Mouse (Mus musculus): ENCODE measurements around the gene Hoxa3. TPM values are rescaled to one million over a fixed set of nuclear protein-coding genes. Genes with fewer than 3 reads are reported as not detected.

Gene Hoxa3
- polyA plus RNA-seq (2021; fragmentation: Nextera tagmentation) = not detected in 2 replicates
- long read RNA-seq, experiment 1 = 0 reads
- long read RNA-seq, experiment 2 = 0 reads

DNA sequence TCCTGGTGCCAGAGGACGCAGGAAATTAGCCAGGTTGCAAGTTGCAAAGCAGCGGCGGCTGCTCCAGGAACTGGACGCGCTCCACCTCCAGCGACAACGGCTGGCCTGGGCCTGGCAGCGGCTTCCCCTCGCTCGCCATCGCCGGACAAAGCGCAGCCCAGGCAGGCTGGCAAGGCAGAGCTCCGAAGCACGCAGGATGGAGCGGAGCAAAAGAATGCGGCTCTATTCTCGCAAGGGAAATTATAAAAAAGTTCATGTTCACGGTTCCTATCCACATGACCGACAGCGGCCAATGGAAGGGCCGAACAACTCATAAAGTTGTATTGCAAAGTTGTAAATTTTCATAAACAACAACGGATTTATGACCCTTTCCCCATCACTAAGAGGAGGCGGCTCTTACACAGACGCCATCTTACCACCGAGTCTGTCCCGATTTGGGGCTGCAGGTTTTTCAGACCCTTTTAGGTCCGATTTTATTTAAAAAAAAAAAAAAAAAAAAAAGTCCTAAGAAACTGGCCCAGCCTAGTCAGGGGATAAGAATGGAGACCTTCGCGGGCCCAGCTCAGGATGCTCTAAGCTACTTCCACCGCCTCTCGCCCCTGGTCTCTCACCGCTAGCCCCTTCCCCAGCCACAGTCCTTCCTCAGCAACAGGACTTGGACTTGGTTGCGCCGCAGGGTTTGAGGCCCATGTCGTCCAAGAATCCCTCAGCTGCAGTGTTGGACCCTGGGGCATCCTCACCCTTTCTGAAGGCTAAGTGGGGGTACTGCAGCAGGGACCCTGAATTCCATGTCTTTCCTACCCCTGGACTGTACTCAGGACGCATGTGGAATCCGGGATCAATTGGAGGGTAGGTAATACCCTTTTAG, at the start of gene Hoxa3, which contains the start of gene Gm28308:
Gene Hoxa3 (minus strand): TSS at position 218 of the 868 bp plus-strand sequence.
Gene Gm28308 (minus strand): TSS at position 221 of the 868 bp plus-strand sequence.

DNA sequence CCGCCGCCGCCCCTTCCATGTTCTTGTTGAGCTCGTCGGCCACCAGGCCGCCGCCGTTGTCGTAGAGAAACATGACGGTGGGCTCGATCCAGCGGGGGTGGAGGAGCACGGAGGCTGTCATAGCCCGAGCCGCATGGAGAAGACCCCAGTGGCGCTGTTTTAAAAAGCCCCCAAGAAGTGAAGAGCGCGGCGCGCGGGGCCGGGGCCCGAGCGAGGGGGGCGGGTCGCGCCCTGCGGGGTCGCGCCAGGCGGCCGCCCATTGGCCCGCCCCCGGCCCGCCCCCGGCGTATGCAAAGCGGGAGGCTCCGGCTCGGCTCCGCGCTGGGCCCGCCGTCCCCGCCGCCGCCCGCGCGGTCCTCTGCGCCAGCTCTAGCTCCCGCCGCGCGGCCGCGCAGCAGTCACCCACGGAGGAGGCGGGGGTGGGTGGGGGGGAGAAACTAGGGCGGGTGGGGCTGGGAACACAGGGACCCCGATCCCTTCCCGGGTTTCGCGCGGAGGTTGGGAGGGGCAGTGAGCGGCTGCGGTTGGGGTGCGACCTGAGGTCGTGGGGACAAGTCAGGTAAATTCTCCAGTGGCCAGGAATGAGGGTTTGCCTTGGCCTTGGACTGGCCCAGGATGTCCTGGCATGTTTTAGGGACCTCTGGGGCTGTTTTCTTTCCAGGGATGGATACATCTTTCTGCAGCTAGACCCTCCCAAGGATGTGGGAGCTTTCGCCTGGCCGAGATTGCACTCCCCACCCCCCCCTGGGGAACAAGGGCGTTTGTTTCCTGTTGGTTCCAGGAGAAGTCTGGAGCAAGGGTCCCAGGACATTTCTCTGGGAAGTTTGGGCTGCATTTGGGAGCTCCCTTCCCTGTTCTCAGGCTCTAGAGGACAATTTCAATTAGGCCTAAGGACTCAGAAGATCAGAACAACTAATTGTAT, 47.8 kb upstream of the Hoxa3 start, which contains the start of gene Hoxa13:
Gene Hoxa13 (minus strand): TSS at position 227 of the 922 bp plus-strand sequence.

DNA sequence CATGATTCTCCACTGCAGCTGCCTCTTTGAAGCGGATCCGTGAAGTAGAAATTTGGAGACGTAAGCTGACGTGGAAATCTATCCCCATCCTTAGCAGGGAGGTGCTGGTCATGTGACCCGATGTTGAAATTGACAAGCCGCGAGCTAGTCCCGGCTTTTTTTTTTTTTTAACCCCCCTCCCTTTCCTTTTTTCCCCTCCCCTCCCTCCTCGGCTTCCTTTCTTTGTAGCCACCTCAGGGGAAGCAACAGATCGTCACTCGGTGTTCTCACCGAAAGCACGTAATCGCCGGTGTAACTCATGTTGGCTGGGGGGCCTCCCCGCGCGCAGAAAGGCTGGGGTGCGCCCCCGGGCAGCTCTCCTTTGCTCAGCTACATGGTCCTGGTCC, 32.6 kb upstream of the Hoxa3 start, which contains the start of gene Hoxa11:
Gene Hoxa11 (minus strand): TSS at position 54 of the 386 bp plus-strand sequence.

DNA sequence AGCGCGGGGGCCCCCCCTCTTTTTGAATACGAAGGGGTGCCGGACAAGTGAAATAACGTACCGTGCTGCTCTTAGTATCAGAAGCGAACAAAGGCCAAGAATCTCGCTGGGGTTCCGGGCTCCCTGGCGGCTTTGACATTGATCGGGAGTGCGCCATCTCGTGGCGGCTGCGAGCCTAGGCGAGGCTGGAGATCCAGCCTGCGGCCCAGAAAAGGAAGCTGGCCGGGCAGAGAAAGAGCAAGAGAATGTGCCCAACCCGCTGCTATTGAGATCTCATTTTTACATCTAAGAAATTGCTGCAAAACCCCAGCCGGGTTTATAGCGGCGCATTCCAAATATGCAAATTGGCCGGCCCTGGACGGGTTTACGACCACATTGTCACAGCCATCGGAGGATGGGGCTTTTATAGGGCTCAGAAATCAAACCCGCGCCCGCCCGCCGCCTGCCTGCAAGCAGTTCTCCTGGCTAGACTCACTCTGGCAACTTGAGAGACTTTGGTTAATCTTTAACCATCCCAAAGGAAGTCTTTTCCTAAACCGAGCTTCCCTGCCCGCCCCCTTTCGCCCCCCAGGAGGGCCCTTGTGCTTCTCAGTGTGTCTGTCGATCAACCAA, 27.4 kb upstream of the Hoxa3 start, which contains the start of gene Hoxa10:
Gene Hoxa10 (minus strand): TSS at position 466 of the 612 bp plus-strand sequence.

DNA sequence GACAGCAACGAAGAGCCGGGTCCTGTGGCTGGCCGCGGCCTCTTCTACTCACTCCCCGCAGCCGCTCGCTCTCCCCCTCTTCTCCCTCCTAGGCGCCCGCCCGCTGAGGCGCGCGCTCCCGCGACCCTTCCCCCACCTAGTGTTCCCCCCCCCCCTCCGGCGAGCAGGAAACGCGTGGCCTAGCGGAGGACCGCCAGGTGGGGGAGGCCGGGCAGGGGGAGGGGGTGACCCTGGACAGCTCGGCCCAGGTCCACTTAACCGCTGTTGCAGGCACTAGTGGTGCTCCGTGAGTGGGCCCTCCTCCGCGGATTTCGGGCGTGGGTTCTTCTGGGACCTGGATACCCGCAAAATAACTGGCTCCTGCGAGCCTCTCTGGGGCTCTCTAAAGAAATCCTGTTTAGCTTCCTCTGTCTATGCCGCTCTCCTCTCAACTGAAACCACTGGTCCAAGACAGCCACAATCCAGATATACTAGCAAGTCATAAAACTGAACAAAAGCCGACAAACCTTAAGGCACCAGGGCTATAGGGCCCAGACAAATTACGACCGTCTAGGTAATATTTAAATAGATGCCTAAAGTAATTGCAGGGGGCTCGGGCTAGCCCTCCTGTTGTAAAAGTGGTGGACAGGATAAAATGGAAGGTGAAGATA, 17.5 kb upstream of the Hoxa3 start, which contains the start of gene Hoxa9:
Gene Hoxa9 (minus strand): TSS at position 574 of the 650 bp plus-strand sequence.

DNA sequence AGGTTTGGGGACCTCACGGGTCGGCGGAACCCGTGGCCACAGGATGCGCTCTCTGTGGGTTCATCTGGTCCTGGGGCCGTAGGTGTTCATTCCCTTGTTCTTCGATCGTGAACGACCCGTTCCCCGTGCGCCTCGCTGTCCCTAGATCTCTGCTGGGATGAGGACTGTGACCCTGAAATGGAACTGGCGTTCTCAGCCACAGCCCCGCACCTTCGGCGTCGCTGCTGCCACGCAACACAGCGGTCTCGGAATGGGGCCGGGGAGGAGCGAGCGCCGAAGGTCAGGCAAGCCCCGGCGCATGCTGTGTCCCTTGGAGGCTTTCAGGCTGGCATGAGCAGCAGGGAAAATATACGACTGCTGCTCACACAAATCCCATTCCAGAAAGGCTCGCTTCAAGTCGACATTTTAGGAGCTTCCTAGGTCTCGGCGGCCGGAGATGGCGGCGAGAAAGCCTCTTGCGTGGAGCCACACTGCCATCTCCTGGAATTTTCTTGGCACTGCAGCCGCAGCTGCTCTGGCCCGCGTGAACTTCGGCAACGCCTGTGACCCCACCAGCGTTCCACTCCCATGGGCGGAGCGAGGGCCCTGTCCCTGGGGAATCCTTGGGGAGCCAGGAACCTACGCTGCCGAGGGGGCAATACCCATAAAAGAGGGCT, 8.3 kb upstream of the Hoxa3 start, which contains the start of gene Hoxa7:
Gene Hoxa7 (minus strand): TSS at position 518 of the 656 bp plus-strand sequence.

DNA sequence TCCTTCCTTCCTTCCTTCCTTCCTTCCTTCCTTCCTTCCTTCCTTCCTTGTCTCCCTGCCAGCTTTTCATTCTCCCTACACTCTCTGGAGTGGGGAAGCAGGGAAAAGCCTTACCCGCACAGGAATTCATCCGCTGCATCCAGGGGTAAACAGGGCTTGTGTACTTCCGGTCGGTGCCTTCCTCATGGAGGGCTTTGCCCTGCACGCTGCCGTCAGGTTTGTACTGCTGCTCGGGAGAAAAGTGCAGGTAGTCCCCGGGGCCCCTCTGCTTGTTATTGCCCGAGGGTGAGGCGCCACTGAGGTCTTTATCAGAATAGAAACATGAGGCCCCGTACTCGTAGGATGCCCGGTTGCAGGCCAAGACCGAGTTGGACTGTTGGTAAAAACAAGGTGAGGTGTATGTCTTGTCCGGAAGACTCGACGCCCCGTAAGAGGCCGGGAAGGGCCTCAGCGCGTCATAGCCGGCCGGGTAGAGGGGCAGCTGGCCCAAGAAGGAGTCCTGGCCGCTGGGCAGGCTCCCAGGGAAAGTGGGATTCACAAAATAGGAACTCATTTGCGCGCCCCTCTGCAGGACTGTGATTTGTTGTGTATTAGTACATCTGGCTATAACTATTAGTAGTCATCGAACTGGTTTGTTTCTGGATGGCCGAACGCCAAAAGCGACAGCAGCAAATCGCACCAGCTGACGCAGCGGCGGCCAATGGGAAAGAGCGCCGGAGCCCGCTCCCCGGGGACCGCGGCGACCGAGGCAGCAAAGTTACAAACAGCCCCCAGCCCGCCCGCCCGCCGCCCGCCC, 4.9 kb downstream of the Hoxa3 start, which contains the start of gene Hoxa6:
Gene Hoxa6 (minus strand): TSS at position 651 of the 796 bp plus-strand sequence.

DNA sequence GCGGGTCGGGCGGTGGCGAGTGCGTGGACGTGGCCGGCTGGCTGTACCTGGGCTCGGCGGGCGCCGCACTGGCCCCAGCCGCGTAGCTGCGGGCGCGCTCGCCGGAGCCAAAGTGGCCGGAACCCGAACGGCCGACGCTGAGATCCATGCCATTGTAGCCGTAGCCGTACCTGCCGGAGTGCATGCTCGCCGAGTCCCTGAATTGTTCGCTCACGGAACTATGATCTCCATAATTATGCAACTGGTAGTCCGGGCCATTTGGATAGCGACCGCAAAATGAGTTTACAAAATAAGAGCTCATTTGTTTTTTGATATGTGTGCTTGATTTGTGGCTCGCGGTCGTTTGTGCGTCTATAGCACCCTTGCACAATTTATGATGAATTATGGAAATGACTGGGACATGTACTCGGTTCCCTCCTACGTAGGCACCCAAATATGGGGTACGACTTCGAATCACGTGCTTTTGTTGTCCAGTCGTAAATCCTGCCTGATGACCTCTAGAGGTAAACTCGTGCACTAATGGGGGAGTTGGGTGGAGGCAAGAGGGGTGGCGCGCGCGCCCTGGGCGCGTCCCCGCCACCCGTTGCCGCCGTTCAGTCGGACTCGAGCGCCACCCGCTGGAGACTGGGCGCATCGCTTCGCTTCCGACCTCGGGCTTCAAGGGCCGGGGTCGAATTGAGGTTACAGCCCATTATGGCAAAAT, 8.9 kb downstream of the Hoxa3 start, which contains the start of gene Hoxa5:
Gene Hoxa5 (minus strand): TSS at position 538 of the 703 bp plus-strand sequence.

DNA sequence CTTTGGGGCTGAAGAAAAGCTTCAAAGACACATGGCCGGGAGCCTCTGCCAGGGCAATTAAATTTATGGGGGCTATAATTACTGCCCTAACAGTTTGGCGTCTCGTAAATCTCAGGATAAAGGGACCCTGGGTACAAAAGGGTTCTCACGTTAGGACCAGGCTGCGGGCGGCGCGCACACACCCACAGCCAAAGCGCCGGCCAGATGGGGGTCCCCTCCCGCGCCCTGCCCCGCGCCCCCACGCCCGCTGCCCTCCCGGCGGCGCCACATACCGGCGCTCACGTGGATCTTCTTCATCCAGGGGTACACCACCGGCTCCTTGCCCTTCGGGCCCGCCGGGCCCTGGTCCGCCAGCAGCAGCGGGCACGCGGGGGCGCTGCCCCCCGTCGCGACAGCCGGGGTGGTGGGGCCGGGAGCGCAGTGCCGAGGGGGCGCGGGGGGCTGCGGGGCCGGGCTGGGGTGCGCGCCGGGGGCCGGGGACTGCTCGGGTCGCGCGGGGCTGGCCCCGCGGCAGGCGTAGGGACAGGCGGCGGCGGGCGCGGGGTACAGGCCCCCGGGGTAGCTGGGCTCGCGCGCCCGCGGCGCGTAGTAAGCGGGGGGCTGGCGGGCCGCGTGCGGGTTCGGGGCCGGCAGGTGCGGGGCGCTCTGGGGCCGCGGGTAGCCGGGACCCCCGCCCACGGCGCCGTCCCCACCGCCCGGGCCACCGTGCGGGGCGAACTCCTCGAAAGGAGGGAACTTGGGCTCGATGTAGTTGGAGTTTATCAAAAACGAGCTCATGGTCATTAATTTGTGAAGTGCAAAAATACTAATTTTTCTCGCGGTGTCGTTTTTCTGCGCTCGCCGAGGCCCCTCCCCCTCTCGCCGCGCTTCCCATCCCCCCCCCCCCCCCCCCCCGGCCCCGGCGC, 22.0 kb downstream of the Hoxa3 start, which contains the start of gene Hoxa4:
Gene Hoxa4 (minus strand): TSS at position 848 of the 905 bp plus-strand sequence.

DNA sequence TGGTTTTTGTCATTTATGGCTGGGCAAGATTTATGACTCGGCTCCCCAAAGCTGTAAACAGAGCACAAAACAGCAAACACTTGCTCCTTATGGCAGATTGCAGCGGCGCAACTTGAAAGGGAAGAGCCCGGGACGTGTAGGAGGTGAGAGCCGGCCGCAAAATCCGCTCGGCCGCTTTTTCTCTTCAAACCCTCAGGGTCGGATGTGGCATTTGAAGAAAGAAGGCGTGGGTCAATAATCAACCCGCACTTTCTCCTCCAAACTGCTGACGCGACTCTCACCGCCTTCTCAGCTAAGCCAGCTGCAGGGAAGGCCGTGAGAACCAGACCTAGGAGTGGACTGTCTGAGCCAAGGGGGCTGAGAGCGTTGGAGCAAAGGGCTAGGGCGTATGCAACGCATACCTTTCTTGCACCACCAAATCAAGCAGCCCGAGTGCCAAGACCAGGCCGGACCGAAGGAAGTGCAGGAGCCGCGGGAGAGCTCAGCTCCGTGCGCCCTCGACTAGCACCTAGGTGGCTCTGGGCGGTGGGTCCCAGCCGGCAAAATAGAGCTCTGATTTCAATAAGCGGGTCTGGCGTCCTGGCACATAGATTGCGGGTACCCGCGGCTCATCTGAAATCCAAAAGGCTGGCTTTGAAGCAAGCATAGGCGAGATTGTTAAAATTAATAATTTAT, 35.9 kb downstream of the Hoxa3 start, which contains the start of gene 5730596B20Rik:
Gene 5730596B20Rik (plus strand): TSS at position 438 of the 675 bp plus-strand sequence.

DNA sequence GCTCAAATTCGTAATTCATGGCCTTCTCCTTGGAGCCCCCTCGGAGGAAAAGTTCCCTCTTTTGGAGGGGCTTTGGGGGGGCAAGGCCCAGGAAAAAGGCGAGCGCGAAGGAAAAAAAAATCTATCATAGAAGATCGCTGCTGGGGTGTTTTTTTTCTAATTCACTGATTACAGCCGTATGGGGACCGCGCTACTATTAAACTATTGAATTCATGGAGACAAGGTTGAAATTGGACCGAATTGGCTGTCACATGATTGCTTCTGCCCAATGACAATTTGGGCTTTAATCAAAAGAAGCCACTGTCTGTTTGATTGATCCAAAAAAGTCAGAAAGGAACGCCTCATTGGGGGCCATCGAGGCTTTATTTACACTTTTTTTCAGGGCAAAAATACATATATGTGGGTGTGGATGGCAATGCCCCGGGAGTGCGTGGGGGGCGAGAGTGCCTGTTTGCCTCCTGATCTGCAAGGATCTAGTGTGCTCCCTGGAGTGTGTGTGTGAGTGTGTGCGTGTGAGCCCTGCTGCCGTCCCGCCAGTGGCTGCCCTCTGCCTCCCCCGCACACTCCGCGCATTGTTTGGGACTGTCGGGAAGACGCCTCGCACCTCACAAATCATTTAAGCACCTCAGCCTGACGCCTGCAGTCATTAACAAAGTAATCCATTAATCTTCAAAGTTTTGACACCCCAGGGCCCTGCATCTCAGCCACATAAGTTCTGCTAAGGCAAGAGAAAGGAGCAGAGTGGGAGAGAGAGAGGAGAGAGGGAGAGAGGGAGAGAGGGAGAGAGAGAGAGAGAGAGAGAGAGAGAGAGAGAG, 48.3 kb downstream of the Hoxa3 start, which contains the start of gene Hoxa2:
Gene Hoxa2 (minus strand): TSS at position 206 of the 815 bp plus-strand sequence.

DNA sequence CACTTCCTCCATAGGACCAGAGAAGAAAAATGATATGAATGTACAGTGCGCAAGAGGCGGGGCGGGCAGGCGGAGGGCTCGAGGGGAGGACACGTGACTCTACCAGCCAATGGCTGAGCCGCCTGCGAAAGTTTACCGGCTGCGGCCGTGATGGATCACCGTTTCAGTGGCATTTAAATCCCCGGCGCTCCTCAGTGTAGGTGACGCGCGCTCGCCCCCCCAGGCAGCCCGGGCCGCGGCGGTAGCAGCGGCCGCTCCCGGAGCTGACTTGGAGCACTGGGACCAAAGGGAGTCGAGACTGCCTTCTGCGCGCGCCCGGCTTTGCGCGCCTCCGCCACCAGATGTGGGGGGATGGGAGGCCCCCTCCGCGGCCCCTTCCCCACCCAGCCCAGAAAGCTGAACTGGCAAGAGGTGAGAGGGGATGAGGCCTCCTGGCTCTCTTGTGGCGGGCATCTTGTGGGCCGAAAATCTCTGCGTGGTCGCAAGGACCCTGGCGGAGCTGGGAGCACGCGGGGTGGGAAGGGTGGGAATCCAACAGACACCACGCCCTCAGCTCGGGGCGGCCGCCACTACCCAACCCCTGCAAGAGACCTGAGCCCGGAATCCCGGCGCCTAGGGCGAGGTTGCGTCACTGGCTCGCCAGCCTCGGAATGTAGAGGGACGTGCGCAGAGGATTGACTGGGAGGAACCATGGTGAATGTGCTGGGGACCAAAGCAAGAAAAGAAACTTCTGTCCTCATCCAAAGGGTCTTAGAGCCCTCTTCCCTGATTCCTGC, 54.7 kb downstream of the Hoxa3 start, which contains the start of gene Hoxa1:
Gene Hoxa1 (minus strand): TSS at position 42 of the 776 bp plus-strand sequence.

